Mouse (Mus musculus): Measurements from ENCODE around the gene Serpina7. TPM values are rescaled to one million over a fixed set of nuclear protein-coding genes. Genes with fewer than 3 reads are reported as not detected.

The Serpina7 gene
- total and polyA plus RNA-seq, 3 experiments, result not detected

- dilution Hi-C loops (cut with MboI; ENCODE audit: extremely low pct_ligation_motif_present, extremely low pct_unique_long_range_greater_than_20kb, low sequenced_read_pairs), result no loop called here
- no peaks in the 10 kb centered on the region for H3K36me3 ChIP-seq (replicated peaks in 1 of 2; ENCODE audit: control insufficient read depth in 1 of 2, insufficient read depth in 1 of 2, low read length in 1 of 2)
- H3K4me1 ChIP-seq (ENCODE audit: control insufficient read depth in 1 of 2, insufficient read depth in 2 of 2), result no peaks in the 10 kb centered on the region
- no peak overlapping the region for H3K4me3 ChIP-seq (replicated peaks in 1 of 3; ENCODE audit: low read depth in 2 of 3, low read length in 2 of 3, poor library complexity in 1 of 3)
- H3K4me2 ChIP-seq (ENCODE audit: insufficient read depth, low read depth, poor library complexity, severe bottlenecking), result no peak overlapping the region
- no peaks in the 10 kb centered on the region for H3K27me3 ChIP-seq (replicated peaks)
- H3K79me2 ChIP-seq (replicated peaks; ENCODE audit: control insufficient read depth, extremely low read depth, insufficient read depth, poor library complexity, severe bottlenecking), result no peaks in the 10 kb centered on the region
- no peak overlapping the region for H3K27ac ChIP-seq (ENCODE audit: insufficient read depth, low read depth)
- no peak for TF ChIP-seq BHLHE40 (IDR thresholded peaks at IDR 0.05; ENCODE audit: low read depth, low read length)
- TF ChIP-seq USF2 (conservative IDR thresholded peaks at IDR 0.05; ENCODE audit: low read depth, low read length), result no peak
- no peak overlapping the region for H3K9ac ChIP-seq (ENCODE audit: insufficient read depth, low read depth)
- H3K9me3 ChIP-seq (replicated peaks; ENCODE audit: low read length), result no peaks in the 10 kb centered on the region
- no peak for DNase-seq (ENCODE audit: extremely low read depth)
- in situ Hi-C loops (cut with MboI; ENCODE audit: low pct_ligation_motif_present, low pct_unique_long_range_greater_than_20kb, low sequenced_read_pairs), result no loop called here
Measured at GRCm38 (mm10) chrX:139097197-139097596, 12.2 kb upstream of the Serpina7 start.

GRCm38 (mm10) chrX:139085943-139086342 is 907 bp upstream of the Serpina7 start, which contains the start of gene 4930513O06Rik:
Gene 4930513O06Rik (plus strand): TSS chrX:139086243.
- dilution Hi-C loops (cut with MboI; ENCODE audit: extremely low pct_ligation_motif_present, extremely low pct_unique_long_range_greater_than_20kb, low sequenced_read_pairs), result no loop called here

GRCm38 (mm10) chrX:139078493-139078892 is 6.5 kb downstream of the Serpina7 start:
- Histone ChIP-seq H3K9ac (ENCODE audit: insufficient read depth, low read depth) (no peak overlapping the region), H3K79me2 (replicated peaks; ENCODE audit: control insufficient read depth, extremely low read depth, insufficient read depth, poor library complexity, severe bottlenecking) (no peaks in the 10 kb centered on the region), H3K4me1 (ENCODE audit: control insufficient read depth in 1 of 2, insufficient read depth in 2 of 2) (no peaks in the 10 kb centered on the region), H3K27me3 (replicated peaks) (no peaks in the 10 kb centered on the region), H3K9me3 (replicated peaks; ENCODE audit: low read length) (no peaks in the 10 kb centered on the region), H3K36me3 (replicated peaks in 1 of 2; ENCODE audit: control insufficient read depth in 1 of 2, insufficient read depth in 1 of 2, low read length in 1 of 2) (no peaks in the 10 kb centered on the region), H3K4me2 (ENCODE audit: insufficient read depth, low read depth, poor library complexity, severe bottlenecking) (no peak overlapping the region), H3K27ac (ENCODE audit: insufficient read depth, low read depth) (no peak overlapping the region), H3K4me3 (replicated peaks in 1 of 3; ENCODE audit: low read depth in 2 of 3, low read length in 2 of 3, poor library complexity in 1 of 3) (no peak overlapping the region)
- dilution Hi-C loops (cut with MboI; ENCODE audit: extremely low pct_ligation_motif_present, extremely low pct_unique_long_range_greater_than_20kb, low sequenced_read_pairs), result no loop called here
- in situ Hi-C loops (cut with MboI; ENCODE audit: low pct_ligation_motif_present, low pct_unique_long_range_greater_than_20kb, low sequenced_read_pairs), result no loop called here
- DNase-seq (ENCODE audit: extremely low read depth), result no peak
- TF ChIP-seq MXI1 (IDR thresholded peaks at IDR 0.05; ENCODE audit: low read depth, low read length), result no peak
- TF ChIP-seq BHLHE40 (IDR thresholded peaks at IDR 0.05; ENCODE audit: low read depth, low read length), result no peak
- no peak for TF ChIP-seq ZMIZ1 (IDR thresholded peaks at IDR 0.05; ENCODE audit: low read depth, low read length)
- no peak for TF ChIP-seq PAX5 (IDR thresholded peaks at IDR 0.05; ENCODE audit: low read length)
- no peak for TF ChIP-seq ZKSCAN1 (IDR thresholded peaks at IDR 0.05; ENCODE audit: borderline replicate concordance, low read depth, low read length)
- no peak for TF ChIP-seq USF2 (conservative IDR thresholded peaks at IDR 0.05; ENCODE audit: low read depth, low read length)

More at GRCm38 (mm10) chrX:139085943-139086342, 907 bp upstream of the Serpina7 start, which contains the start of gene 4930513O06Rik:
- in situ Hi-C loops (cut with MboI; ENCODE audit: low pct_ligation_motif_present, low pct_unique_long_range_greater_than_20kb, low sequenced_read_pairs), result no loop called here
- Histone ChIP-seq H3K4me1 (ENCODE audit: control insufficient read depth in 1 of 2, insufficient read depth in 2 of 2) (no peaks in the 10 kb centered on the region), H3K4me2 (ENCODE audit: insufficient read depth, low read depth, poor library complexity, severe bottlenecking) (no peak within 1 kb of the TSS), H3K9me3 (replicated peaks; ENCODE audit: low read length) (no peaks in the 10 kb centered on the region), H3K36me3 (replicated peaks in 1 of 2; ENCODE audit: control insufficient read depth in 1 of 2, insufficient read depth in 1 of 2, low read length in 1 of 2) (no peaks in the 10 kb centered on the region), H3K27me3 (replicated peaks) (no peaks in the 10 kb centered on the region), H3K9ac (ENCODE audit: insufficient read depth, low read depth) (no peak within 1 kb of the TSS), H3K27ac (ENCODE audit: insufficient read depth, low read depth) (no peak within 1 kb of the TSS), H3K79me2 (replicated peaks; ENCODE audit: control insufficient read depth, extremely low read depth, insufficient read depth, poor library complexity, severe bottlenecking) (no peaks in the 10 kb centered on the region), H3K4me3 (replicated peaks in 1 of 3; ENCODE audit: low read depth in 2 of 3, low read length in 2 of 3, poor library complexity in 1 of 3) (no peak within 1 kb of the TSS)
- no peak for DNase-seq (ENCODE audit: extremely low read depth)
- TF ChIP-seq BHLHE40 (IDR thresholded peaks at IDR 0.05; ENCODE audit: low read depth, low read length), result no peak
- no peak for TF ChIP-seq CHD2 (IDR thresholded peaks at IDR 0.05; ENCODE audit: low read length)
- TF ChIP-seq MAFK (IDR thresholded peaks at IDR 0.05; ENCODE audit: insufficient replicate concordance, low read length), result no peak
- TF ChIP-seq CHD1 (IDR thresholded peaks at IDR 0.05; ENCODE audit: low read depth, low read length), result no peak
- no peak for TF ChIP-seq ZNF384 (IDR thresholded peaks at IDR 0.05; ENCODE audit: low read depth, low read length)
- no peak for TF ChIP-seq ZMIZ1 (IDR thresholded peaks at IDR 0.05; ENCODE audit: low read depth, low read length)
- TF ChIP-seq ETS1 (conservative IDR thresholded peaks at IDR 0.05; ENCODE audit: low read depth, low read length), result no peak
- TF ChIP-seq PAX5 (IDR thresholded peaks at IDR 0.05; ENCODE audit: low read length), result no peak
- no peak for TF ChIP-seq ZKSCAN1 (IDR thresholded peaks at IDR 0.05; ENCODE audit: borderline replicate concordance, low read depth, low read length)

Measured in CH12.LX (cell line).